Mouse (Mus musculus): ENCODE results near the gene Rpl27. TPM values are rescaled to one million over a fixed set of nuclear protein-coding genes. Genes with fewer than 3 reads are reported as not detected.
"Not testable (repeated sequence)": the region's sequence is repeated elsewhere in the genome, so short reads cannot be mapped to it uniquely, and the experiment has no call there.

Gene Rpl27
- polyA plus RNA-seq, 1 experiment from 2014 or later, result 267 TPM

DNA sequence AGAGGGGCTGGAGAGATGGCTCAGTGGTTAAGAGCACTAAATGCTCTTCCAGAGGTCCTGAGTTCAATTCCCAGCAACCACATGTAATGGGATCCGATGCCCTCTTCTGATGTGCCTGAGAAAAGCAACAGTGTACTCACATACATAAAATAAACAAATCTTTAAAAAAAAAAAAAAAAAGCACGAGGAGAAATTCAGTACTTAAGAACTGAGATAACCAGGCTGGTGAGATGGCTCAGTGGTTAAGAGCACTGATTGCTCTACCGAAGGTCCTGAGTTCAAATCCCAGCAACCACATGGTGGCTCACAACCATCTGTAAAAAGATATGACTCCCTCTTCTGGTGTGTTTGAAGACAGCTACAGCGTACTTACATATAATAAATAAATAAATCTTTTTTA is 7.5 kb downstream of the Rpl27 start:
- H3K4me2 ChIP-seq (replicated peaks); ATAC-seq (replicated peaks); H3K9me3 ChIP-seq; H3K4me1 ChIP-seq; H3K27me3 ChIP-seq; H3K9ac ChIP-seq (replicated peaks); H3K4me3 ChIP-seq; H3K27ac ChIP-seq (replicated peaks): not testable (repeated sequence)
- 86% methylated on average over 4 of the region's 4 CpGs for WGBS
- H3K36me3 ChIP-seq, result peaks cover 13% of the 10 kb centered on the region

DNA sequence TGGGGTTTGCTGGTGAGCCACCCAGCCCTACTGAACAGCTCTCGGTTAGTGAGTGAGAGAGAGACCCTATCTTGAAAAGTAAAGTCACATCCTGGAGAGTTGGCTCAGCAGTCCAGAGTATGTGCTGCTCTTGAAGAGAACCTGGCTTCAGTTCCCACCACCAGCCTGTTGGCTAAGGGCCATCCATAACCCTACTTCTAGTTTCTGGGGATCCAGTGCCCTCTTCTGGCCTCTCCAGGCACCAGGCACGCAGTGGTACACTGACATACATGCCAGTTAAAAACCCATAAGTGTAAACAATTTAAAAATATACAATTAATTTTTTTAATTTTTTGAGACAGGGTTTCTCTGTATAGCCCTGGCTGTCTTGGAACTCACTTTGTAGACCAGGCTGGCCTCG is 8.3 kb downstream of the Rpl27 start:
- Histone ChIP-seq H3K9me3 (no peaks in the 10 kb centered on the region), H3K36me3 (peaks cover 6% of the 10 kb centered on the region), H3K4me3 (no peak overlapping the region), H3K4me1 (peaks cover 6% of the 10 kb centered on the region; the same call in 1 of the 2 replicates), H3K27me3 (no peaks in the 10 kb centered on the region), H3K4me2 (replicated peaks) (no peak overlapping the region), H3K9ac (replicated peaks) (no peak overlapping the region), H3K27ac (replicated peaks) (no peak overlapping the region)
- ATAC-seq (replicated peaks), result no peak
- 91% methylated on average over 3 of the region's 3 CpGs for WGBS

DNA sequence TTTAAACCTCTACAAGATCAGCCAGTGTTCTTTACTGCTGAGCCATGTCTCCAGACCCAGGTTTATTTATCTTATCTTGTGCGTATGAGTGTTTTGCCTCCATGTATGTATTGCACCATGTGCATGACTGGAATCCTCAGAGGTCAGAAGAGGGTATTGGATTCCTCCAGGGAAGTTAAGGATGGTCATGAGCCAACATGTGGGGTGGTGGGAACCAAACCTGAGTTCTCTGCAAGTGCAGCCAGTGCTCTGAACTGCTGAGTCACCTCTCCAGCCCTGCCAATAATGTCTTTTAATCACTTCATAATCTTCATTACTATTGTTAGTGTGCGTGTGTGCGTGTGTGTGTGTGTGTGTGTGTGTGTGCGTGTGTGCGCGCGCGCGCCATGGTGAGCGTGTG is 9.4 kb downstream of the Rpl27 start:
- Histone ChIP-seq H3K36me3 (0 out of 2 replicates have a peak, but pooled peaks cover under 1% of the 10 kb centered on the region), H3K4me1 (peaks cover 6% of the 10 kb centered on the region; the same call in 1 of the 2 replicates), H3K27me3 (no peaks in the 10 kb centered on the region), H3K9me3 (no peaks in the 10 kb centered on the region), H3K27ac (replicated peaks) (no peak overlapping the region), H3K4me3 (no peak overlapping the region), H3K9ac (replicated peaks) (no peak overlapping the region), H3K4me2 (replicated peaks) (no peak overlapping the region)
- WGBS, result 92% methylated on average over 10 of the region's 10 CpGs
- ATAC-seq (replicated peaks), result no peak

DNA sequence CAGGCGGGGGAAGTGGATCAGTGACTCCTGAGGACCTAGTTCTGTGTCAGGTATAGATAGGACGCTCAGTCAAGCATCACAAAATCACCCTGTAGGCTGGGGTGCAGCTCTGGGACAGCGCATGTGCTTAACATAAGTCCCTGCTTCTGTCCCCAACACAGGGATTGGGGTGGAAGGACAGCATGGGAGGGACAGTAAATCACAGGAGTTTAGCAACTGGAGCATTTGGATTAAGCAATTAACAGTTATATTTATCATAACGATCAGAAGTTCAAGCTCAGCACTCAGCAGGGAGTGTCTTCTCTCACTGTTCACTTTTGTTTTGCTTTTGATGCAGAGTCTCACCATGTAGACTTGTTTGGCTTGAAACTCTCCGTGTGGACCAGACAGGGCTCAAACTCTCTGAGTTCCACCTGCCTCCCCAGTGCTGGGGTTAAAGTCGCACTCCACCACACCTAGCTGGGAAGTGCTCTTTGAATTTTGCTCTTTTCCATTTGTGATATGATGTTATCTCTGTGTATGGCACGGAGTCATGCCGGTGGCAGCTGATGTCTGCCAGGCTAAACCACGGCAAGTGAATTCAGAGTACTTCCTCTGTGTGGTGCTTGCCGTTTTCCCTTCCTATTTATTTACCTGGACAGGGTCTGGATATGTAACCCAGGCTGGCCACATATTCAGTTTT is 10.1 kb downstream of the Rpl27 start:
- Histone ChIP-seq H3K4me3 (no peak overlapping the region), H3K36me3 (0 out of 2 replicates have a peak, but pooled peaks cover 4% of the 10 kb centered on the region), H3K27ac (replicated peaks) (no peak overlapping the region), H3K27me3 (no peaks in the 10 kb centered on the region), H3K4me1 (peaks cover 6% of the 10 kb centered on the region; the same call in 1 of the 2 replicates), H3K9me3 (no peaks in the 10 kb centered on the region), H3K9ac (replicated peaks) (no peak overlapping the region), H3K4me2 (replicated peaks) (no peak overlapping the region)
- ATAC-seq (replicated peaks), result no peak
- WGBS, result 71% methylated on average over 10 of the region's 10 CpGs

DNA sequence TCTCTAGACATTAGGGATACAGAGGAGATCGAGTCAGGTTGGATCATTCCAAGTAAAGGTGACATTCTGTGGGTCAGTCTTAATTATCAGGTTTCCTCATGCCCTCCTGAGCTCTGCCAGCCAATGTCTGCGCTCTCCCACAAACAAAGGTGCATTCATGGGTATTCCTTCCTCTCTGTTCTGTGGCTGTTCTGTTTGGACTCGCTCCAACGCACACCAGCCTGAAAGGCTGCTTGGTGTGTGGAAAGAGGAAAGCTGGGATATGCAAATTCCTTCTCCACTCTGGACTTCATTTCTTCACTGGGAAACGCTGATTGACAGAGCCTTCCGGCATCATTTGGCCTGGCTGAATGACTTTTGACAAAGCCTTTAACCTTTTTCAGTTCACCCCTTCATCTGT is 12.6 kb downstream of the Rpl27 start:
- peaks cover 6% of the 10 kb centered on the region; the same call in 1 of the 2 replicates for H3K4me1 ChIP-seq
- H3K4me2 ChIP-seq (replicated peaks), result no peak overlapping the region
- ATAC-seq (replicated peaks), result no peak
- peaks cover 24% of the 10 kb centered on the region for H3K36me3 ChIP-seq
- no peaks in the 10 kb centered on the region for H3K9me3 ChIP-seq
- no peak overlapping the region for H3K27ac ChIP-seq (replicated peaks)
- WGBS, result 9% methylated on average over 6 of the region's 6 CpGs
- H3K4me3 ChIP-seq, result no peak overlapping the region
- no peak overlapping the region for H3K9ac ChIP-seq (replicated peaks)
- no peaks in the 10 kb centered on the region for H3K27me3 ChIP-seq

DNA sequence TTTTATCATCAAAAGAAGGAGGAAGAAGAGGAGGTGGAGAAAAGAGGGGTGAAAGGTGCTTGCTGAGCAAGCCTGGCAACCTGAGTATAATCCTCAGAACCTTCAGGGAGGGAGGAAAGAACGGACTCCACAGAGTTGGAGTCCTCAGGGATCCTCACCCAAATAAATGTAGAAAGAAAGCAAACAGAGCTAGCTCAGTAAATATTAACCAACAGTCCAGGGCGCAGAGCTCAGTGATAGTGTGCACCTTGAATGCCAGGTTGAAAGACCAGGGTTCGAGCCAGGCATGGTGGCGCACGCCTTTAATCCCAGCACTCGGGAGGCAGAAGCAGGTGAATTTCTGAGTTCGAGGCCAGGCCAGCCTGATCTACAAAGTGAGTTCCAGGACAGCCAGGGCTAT is 13.5 kb downstream of the Rpl27 start:
- 93% methylated on average over 7 of the region's 7 CpGs for WGBS
- no peak for ATAC-seq (replicated peaks)
- no peaks in the 10 kb centered on the region for H3K27me3 ChIP-seq
- no peak overlapping the region for H3K4me2 ChIP-seq (replicated peaks)
- peaks cover 6% of the 10 kb centered on the region; the same call in 1 of the 2 replicates for H3K4me1 ChIP-seq
- H3K4me3 ChIP-seq, result no peak overlapping the region
- H3K9ac ChIP-seq (replicated peaks), result 0 out of 2 replicates have a peak overlapping the region, but pooled peaks have one; percentile 6
- H3K9me3 ChIP-seq, result no peaks in the 10 kb centered on the region
- no peak overlapping the region for H3K27ac ChIP-seq (replicated peaks)
- peaks cover 33% of the 10 kb centered on the region for H3K36me3 ChIP-seq

DNA sequence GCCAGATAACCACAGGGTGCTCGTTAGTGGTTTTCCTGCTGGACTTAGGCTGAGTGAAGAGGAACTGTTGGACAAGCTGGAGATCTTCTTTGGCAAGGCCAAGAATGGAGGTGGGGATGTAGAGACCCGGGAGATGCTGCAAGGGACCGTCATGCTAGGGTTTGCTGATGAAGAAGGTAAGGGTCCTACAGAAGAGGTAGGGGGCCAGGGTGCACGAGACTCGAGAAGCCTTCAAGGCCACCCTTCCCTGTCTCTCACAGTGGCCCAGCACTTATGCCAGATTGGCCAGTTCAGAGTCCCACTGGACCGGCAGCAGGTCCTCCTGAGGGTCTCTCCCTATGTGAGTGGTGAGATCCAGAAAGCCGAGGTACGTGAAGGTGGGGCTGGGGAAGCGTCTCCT is 15.5 kb downstream of the Rpl27 start:
- peaks cover 13% of the 10 kb centered on the region for H3K4me1 ChIP-seq
- no peak overlapping the region for H3K27ac ChIP-seq (replicated peaks)
- peaks cover 51% of the 10 kb centered on the region for H3K36me3 ChIP-seq
- no peaks in the 10 kb centered on the region for H3K27me3 ChIP-seq
- WGBS, result 92% methylated on average over 9 of the region's 9 CpGs
- H3K4me2 ChIP-seq (replicated peaks), result no peak overlapping the region
- H3K9ac ChIP-seq (replicated peaks), result no peak overlapping the region
- H3K9me3 ChIP-seq, result no peaks in the 10 kb centered on the region
- ATAC-seq (replicated peaks), result peak; percentile 27; the same call in 1 of the 2 replicates
- H3K4me3 ChIP-seq, result no peak overlapping the region

DNA sequence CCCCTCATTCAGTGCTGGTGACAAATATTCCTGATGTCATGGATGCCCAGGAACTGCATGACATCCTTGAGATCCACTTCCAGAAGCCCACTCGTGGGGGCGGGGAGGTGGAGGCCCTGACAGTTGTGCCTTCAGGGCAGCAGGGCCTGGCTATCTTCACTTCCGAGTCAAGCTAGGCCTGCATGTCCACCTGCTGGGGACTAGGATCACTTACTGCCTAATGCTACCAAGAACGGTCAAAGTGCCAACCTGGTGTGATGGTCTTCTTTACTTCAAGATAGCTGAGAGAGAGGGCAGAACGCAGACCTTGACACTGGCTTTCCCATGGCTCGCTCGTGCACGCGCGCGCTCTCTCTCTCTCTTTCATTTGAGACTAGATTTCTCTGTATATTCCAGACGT is 16.1 kb downstream of the Rpl27 start:
- H3K9ac ChIP-seq (replicated peaks), result no peak overlapping the region

DNA sequence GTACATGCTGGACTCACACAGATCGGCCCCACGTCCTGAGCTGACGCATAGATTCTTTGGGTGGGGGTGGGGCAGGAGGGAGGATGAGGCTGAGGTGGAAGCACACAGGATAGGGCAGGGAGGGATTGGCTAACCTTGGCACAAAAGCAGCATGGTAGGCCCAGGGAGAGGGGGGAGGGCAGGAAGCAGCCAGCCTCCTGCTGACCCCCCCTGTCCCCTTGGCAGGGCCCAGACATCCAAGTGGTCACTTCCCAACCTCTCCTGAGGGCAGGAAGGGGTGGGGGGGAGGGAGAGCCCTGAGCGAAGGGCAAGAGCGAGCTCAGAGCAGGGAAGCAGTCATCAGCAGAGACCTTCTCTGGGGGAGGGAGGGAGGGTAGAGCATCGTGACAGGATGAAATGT is 17.6 kb downstream of the Rpl27 start:
- peaks cover 51% of the 10 kb centered on the region for H3K36me3 ChIP-seq
- no peak overlapping the region for H3K9ac ChIP-seq (replicated peaks)
- WGBS, result 37% methylated on average over 5 of the region's 6 CpGs
- no peak overlapping the region for H3K27ac ChIP-seq (replicated peaks)
- H3K4me1 ChIP-seq, result peaks cover 32% of the 10 kb centered on the region
- no peaks in the 10 kb centered on the region for H3K9me3 ChIP-seq
- H3K4me3 ChIP-seq, result no peak overlapping the region
- ATAC-seq (replicated peaks), result no peak
- no peaks in the 10 kb centered on the region for H3K27me3 ChIP-seq
- H3K4me2 ChIP-seq (replicated peaks), result no peak overlapping the region

More for the DNA sequence above, 16.1 kb downstream of the Rpl27 start:
- H3K4me3 ChIP-seq, result no peak overlapping the region
- ATAC-seq (replicated peaks), result no peak
- WGBS, result 85% methylated on average over 12 of the region's 12 CpGs
- H3K4me1 ChIP-seq, result peaks cover 19% of the 10 kb centered on the region
- peaks cover 51% of the 10 kb centered on the region for H3K36me3 ChIP-seq
- no peak overlapping the region for H3K27ac ChIP-seq (replicated peaks)
- H3K9me3 ChIP-seq, result no peaks in the 10 kb centered on the region
- H3K4me2 ChIP-seq (replicated peaks), result no peak overlapping the region
- H3K27me3 ChIP-seq, result no peaks in the 10 kb centered on the region

DNA sequence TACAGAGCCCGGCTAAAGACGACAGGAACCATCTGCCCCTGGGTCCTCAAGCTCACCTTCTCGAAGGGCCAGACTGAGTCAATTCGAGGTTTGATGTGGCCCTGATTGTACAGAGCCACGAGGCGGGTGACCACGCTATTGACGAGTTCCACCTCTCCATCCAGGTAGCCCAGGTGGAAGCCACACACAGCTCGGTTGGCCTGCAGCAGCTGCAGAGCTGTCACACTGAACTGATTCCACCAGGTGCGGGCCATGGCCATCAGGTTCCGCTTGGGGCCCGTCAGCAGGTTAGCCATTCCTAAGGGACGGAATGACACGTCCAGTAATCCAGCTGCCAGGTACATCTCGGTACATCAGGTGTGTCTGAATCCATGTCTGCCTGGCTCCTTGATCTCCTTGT is 18.2 kb downstream of the Rpl27 start:
- no peaks in the 10 kb centered on the region for H3K9me3 ChIP-seq

DNA sequence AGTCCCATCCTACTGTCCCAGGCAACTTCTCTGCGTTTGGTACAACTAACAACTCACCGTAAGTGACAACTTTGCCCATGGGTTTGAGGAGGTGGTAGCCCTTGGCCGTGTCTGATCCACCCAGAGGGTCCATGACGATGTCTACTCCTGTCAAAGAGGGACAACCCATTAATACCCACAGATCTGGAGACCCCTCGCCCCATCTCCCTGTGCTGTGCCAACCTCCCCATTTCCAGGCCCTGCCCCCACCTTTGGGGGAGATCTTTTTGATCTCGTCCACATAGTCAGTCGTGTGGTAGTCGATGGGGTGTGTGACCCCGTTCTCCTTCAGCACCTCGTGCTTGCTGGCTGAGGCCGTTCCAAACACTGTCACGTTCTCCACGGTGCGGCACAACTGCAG is 20.0 kb downstream of the Rpl27 start:
- Histone ChIP-seq H3K27ac (replicated peaks) (no peak overlapping the region), H3K4me2 (replicated peaks) (no peak overlapping the region)

More for the DNA sequence above, 18.2 kb downstream of the Rpl27 start:
- Histone ChIP-seq H3K27ac (replicated peaks) (no peak overlapping the region), H3K27me3 (no peaks in the 10 kb centered on the region), H3K4me3 (no peak overlapping the region), H3K4me1 (peaks cover 32% of the 10 kb centered on the region), H3K36me3 (peaks cover 51% of the 10 kb centered on the region), H3K9ac (replicated peaks) (no peak overlapping the region), H3K4me2 (replicated peaks) (no peak overlapping the region)
- ATAC-seq (replicated peaks), result no peak
- WGBS, result 90% methylated on average over 15 of the region's 15 CpGs

DNA sequence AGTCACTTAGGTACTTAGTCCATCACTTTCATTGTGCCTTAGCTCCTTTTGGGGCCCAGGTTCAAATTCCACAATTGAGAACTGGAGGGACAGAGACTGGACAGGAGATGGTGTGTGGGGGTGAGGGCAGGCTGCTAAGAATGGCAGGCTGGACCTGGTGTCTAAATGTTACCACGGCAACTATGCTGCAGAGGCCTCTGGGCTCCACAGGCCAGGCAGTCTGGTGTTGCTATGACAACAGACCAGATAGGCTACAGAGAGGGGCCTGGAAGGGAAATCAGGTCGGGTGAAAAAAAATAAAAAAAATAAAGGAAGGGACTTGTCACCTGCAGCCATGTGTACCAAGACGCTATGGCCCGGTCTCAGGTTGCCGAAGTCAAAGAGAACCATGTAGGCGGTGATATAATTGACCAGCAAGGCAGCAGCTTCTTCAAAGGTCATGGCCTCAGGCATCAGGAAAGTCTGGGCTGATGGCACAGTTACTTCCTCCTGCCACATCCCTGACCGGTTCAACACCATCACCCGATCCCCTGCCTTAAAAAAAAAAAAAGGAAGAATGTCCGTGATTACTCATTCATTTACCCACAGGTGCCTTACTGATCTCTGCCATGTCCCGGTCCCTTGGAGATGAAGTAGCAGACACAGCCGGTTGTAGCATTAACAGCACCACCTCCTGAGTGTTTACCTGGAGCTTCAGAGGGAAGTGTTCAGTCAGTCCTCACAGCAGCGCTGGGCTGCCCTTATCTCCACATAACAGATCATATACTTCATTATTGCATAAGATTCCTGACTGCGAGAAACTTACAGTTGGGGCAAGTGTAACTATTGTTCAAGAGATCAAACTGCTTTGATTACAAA is 20.7 kb downstream of the Rpl27 start:
- Histone ChIP-seq H3K4me2 (replicated peaks) (peak overlapping the region; percentile 83), H3K9me3 (no peaks in the 10 kb centered on the region)

More for the DNA sequence above, 20.0 kb downstream of the Rpl27 start:
- 81% methylated on average over 14 of the region's 14 CpGs for WGBS
- no peak for ATAC-seq (replicated peaks)
- H3K27me3 ChIP-seq, result no peaks in the 10 kb centered on the region
- no peaks in the 10 kb centered on the region for H3K9me3 ChIP-seq
- H3K4me1 ChIP-seq, result peaks cover 42% of the 10 kb centered on the region
- H3K9ac ChIP-seq (replicated peaks), result no peak overlapping the region
- H3K36me3 ChIP-seq, result peaks cover 47% of the 10 kb centered on the region
- H3K4me3 ChIP-seq, result no peak overlapping the region

More for the DNA sequence above, 20.7 kb downstream of the Rpl27 start:
- no peak for ATAC-seq (replicated peaks)
- no peaks in the 10 kb centered on the region for H3K27me3 ChIP-seq
- H3K27ac ChIP-seq (replicated peaks), result no peak overlapping the region
- H3K36me3 ChIP-seq, result peaks cover 46% of the 10 kb centered on the region
- H3K4me1 ChIP-seq, result peaks cover 49% of the 10 kb centered on the region
- H3K4me3 ChIP-seq, result peak overlapping the region; percentile 79; the same call in 1 of the 2 replicates
- 34% methylated on average over 13 of the region's 13 CpGs for WGBS
- H3K9ac ChIP-seq (replicated peaks), result 0 out of 2 replicates have a peak overlapping the region, but pooled peaks have one; percentile 86

Measured in forebrain, embryonic 15.5 days (tissue).